In the genomic region with DNA sequence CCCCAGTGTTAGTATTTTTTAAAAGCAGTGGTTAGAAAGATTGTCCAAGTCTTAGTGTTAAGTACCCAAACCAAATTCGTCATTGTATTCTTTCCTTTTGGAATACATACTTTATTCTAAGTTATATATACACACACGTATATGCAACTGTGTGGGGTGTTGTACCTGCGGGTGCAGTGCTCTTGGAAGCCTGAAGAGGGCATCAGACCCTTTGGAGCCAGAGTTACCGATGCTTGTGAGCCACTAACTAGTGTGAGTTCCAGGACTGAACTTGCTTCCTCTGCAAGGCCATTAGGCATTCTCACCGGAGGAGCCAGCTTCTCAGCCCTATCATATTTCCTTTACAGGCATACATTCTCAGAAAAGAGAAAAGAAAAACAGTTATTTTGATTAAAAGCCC, we compare ENCODE assay signal across 8 mouse cellular contexts. TPM values are rescaled to one million over a fixed set of nuclear protein-coding genes. Genes with fewer than 3 reads are reported as not detected.
A peak's percentile ranks its signal among the peaks of the same experiment; 100 is the strongest.
DNase-seq lines count a peak whose midpoint lies in the region; ATAC-seq and TF ChIP-seq lines count a peak whose summit lies in the region.

No protein-coding gene starts in this region.

- TF ChIP-seq CTCF in brain, embryonic 14.5 days (IDR thresholded peaks at IDR 0.05; ENCODE audit: borderline replicate concordance, extremely low read depth, insufficient read depth, insufficient read length): peak; percentile 62; the same call in 1 of the 2 replicates

- no peak overlapping the region for H3K27ac ChIP-seq in forebrain, embryonic 11.5 days (ENCODE audit: low read depth, low read length)
- H3K27ac ChIP-seq in forebrain, embryonic 16.5 days (ENCODE audit: low read length): no peak overlapping the region

- no peaks in the 10 kb centered on the region for H3K9me3 ChIP-seq in forebrain, embryonic 11.5 days (ENCODE audit: control insufficient read depth, low read length)
- no peaks in the 10 kb centered on the region for H3K9me3 ChIP-seq in forebrain, embryonic 16.5 days (ENCODE audit: control insufficient read depth, low read length)

- TF ChIP-seq POLR2A in brain, embryonic 14.5 days (IDR thresholded peaks at IDR 0.05; ENCODE audit: borderline replicate concordance, extremely low read depth, insufficient read depth, insufficient read length, poor library complexity, severe bottlenecking): no peak

- no peaks in the 10 kb centered on the region for H3K4me1 ChIP-seq in forebrain, embryonic 11.5 days (replicated peaks; ENCODE audit: control insufficient read depth, insufficient read depth, low read length)
- H3K4me1 ChIP-seq in forebrain, embryonic 16.5 days (replicated peaks; ENCODE audit: control insufficient read depth, insufficient read depth, low read length): no peaks in the 10 kb centered on the region

- 0 out of 2 replicates have a peak, but pooled peaks have one; percentile 36 for ATAC-seq in forebrain, embryonic 11.5 days (replicated peaks; ENCODE audit: low FRiP score)
- no peak for ATAC-seq in forebrain, embryonic 16.5 days

- WGBS in forebrain, embryonic 11.5 days: 33% methylated on average over 5 of the region's 5 CpGs
- WGBS in forebrain, embryonic 16.5 days: 27% methylated on average over 5 of the region's 5 CpGs

- no peak overlapping the region for H3K9ac ChIP-seq in forebrain, embryonic 11.5 days (ENCODE audit: low read length)
- no peak overlapping the region for H3K9ac ChIP-seq in forebrain, embryonic 16.5 days (replicated peaks; ENCODE audit: low read depth, low read length)

- no peaks in the 10 kb centered on the region for H3K36me3 ChIP-seq in forebrain, embryonic 11.5 days (ENCODE audit: control insufficient read depth, insufficient read depth, low read length)
- H3K36me3 ChIP-seq in forebrain, embryonic 16.5 days (ENCODE audit: control insufficient read depth, insufficient read depth): no peaks in the 10 kb centered on the region

- H3K27me3 ChIP-seq in forebrain, embryonic 11.5 days (ENCODE audit: control insufficient read depth, insufficient read depth, low read length): no peaks in the 10 kb centered on the region
- no peaks in the 10 kb centered on the region for H3K27me3 ChIP-seq in forebrain, embryonic 16.5 days (replicated peaks; ENCODE audit: control insufficient read depth, insufficient read depth, low read length)

- no peak overlapping the region for H3K4me2 ChIP-seq in forebrain, embryonic 11.5 days (ENCODE audit: low read depth, low read length, severe bottlenecking)
- H3K4me2 ChIP-seq in forebrain, embryonic 16.5 days (ENCODE audit: low read length): no peak overlapping the region

- peak; percentile 60 for DNase-seq in forebrain, embryonic 11.5 days (ENCODE audit: low spot score)
- peak; percentile 35 for DNase-seq in right cerebral cortex, postnatal 14 days
- DNase-seq in right cerebral cortex, adult 18-20 months: no peak
- DNase-seq in brain, embryonic 14.5 days (ENCODE audit: low read depth): peak; percentile 47
- DNase-seq in gastrocnemius, postnatal 25 days: peak; percentile 20
- peak; percentile 60 for DNase-seq in lung, postnatal 10 days
- peak; percentile 18 to 19 for DNase-seq in thymus, adult 18-20 months

- H3K4me3 ChIP-seq in forebrain, embryonic 11.5 days (ENCODE audit: low read depth, low read length): no peak overlapping the region
- no peak overlapping the region for H3K4me3 ChIP-seq in forebrain, embryonic 16.5 days (replicated peaks; ENCODE audit: low read length)

RNA-seq across cellular contexts. Expression of a gene that starts 20.1 kb away (rescaled TPM):
- 25.4 and 26.5 TPM in 2 replicates for polyA plus RNA-seq in forebrain, embryonic 11.5 days (2014; fragmentation: Nextera tagmentation; extraction: Ambion mirVana)
- 35.2 and 36.3 TPM in 2 replicates for polyA plus RNA-seq in forebrain, embryonic 16.5 days (2015; fragmentation: Nextera tagmentation; extraction: Ambion mirVana)
- polyA plus RNA-seq in brain, embryonic 14.5 days (2012; rRNA removed): 14.5 and 16.7 TPM in 2 replicates
- 1 to 10 TPM; 7.3 to 9.5 TPM for total RNA-seq in gastrocnemius, postnatal 25 days (2021)

RNA-seq across cellular contexts. Expression of a gene that starts 20.3 kb away (rescaled TPM):
- 120 and 132 TPM in 2 replicates for polyA plus RNA-seq in forebrain, embryonic 11.5 days (2014; fragmentation: Nextera tagmentation; extraction: Ambion mirVana)
- 109 and 111 TPM in 2 replicates for polyA plus RNA-seq in forebrain, embryonic 16.5 days (2015; fragmentation: Nextera tagmentation; extraction: Ambion mirVana)
- polyA plus RNA-seq in brain, embryonic 14.5 days (2012; rRNA removed): 67.4 and 83.5 TPM in 2 replicates
- total RNA-seq in gastrocnemius, postnatal 25 days (2021): 10 to 100 TPM; 37.6 to 37.7 TPM
